Mouse (Mus musculus): ENCODE measurements at regions not wholly inside any gene's neighbourhood (a gene's known extent, or its start where the extent isn't known, plus 50 kb on each side); places are given as distances from the start of the nearest gene placed in this dataset.

GRCm38 (mm10) chr8:115427490-115427889 is 280.1 kb downstream of the Maf start:
- TF ChIP-seq CTCF (IDR thresholded peaks at IDR 0.05; ENCODE audit: low read depth) (no peak), EP300 (IDR thresholded peaks at IDR 0.05; ENCODE audit: low read depth) (no peak)

Data from liver, postnatal 0 days (tissue).